In genomic region chr12:40898414-40899027, GRCm38 (mm10) we compare ENCODE assay signal across 13 mouse cellular contexts.
DNase-seq lines count a peak whose midpoint lies in the region; ATAC-seq and TF ChIP-seq lines count a peak whose summit lies in the region.
"Had no signal": no experiment of that assay in that cellular context is flagged by ENCODE, and none has a peak within 500 bp of the region (broad histone marks: within the 10 kb centered on the region; RNA-seq: fewer than 3 reads in every experiment).

No protein-coding gene starts in this region.

- no peaks in the 10 kb centered on the region for H3K9me3 ChIP-seq in hindbrain, embryonic 13.5 days
- no peaks in the 10 kb centered on the region for H3K9me3 ChIP-seq in hindbrain, embryonic 10.5 days
- H3K9me3 ChIP-seq in limb, embryonic 14.5 days (ENCODE audit: control insufficient read depth, low read length), result no peaks in the 10 kb centered on the region
- H3K9me3 ChIP-seq: embryonic facial prominence, embryonic 13.5 days; limb, embryonic 13.5 days had no signal

- no peak overlapping the region for H3K9ac ChIP-seq in hindbrain, embryonic 13.5 days
- no peak overlapping the region for H3K9ac ChIP-seq in limb, embryonic 14.5 days (ENCODE audit: low read depth, low read length, severe bottlenecking)
- H3K9ac ChIP-seq: embryonic facial prominence, embryonic 13.5 days; limb, embryonic 13.5 days had no signal

- no peak overlapping the region for H3K4me3 ChIP-seq in hindbrain, embryonic 13.5 days
- H3K4me3 ChIP-seq in hindbrain, embryonic 10.5 days, result no peak overlapping the region
- H3K4me3 ChIP-seq in limb, embryonic 14.5 days (replicated peaks; ENCODE audit: low read length), result no peak overlapping the region
- H3K4me3 ChIP-seq: embryonic facial prominence, embryonic 13.5 days; limb, embryonic 13.5 days; megakaryocyte, embryonic 14.5 days had no signal

- no peaks in the 10 kb centered on the region for H3K27me3 ChIP-seq in hindbrain, embryonic 13.5 days
- H3K27me3 ChIP-seq in hindbrain, embryonic 10.5 days (ENCODE audit: insufficient read depth, poor library complexity, severe bottlenecking), result no peaks in the 10 kb centered on the region
- H3K27me3 ChIP-seq in limb, embryonic 14.5 days (ENCODE audit: control insufficient read depth, insufficient read depth, low read length), result no peaks in the 10 kb centered on the region
- H3K27me3 ChIP-seq: embryonic facial prominence, embryonic 13.5 days; limb, embryonic 13.5 days; megakaryocyte, embryonic 14.5 days had no signal

- no peaks in the 10 kb centered on the region for H3K36me3 ChIP-seq in hindbrain, embryonic 13.5 days
- H3K36me3 ChIP-seq in hindbrain, embryonic 10.5 days, result no peaks in the 10 kb centered on the region
- no peaks in the 10 kb centered on the region for H3K36me3 ChIP-seq in limb, embryonic 14.5 days (ENCODE audit: control insufficient read depth, insufficient read depth, low read length)
- H3K36me3 ChIP-seq: embryonic facial prominence, embryonic 13.5 days; limb, embryonic 13.5 days had no signal

- no peaks in the 10 kb centered on the region for H3K4me1 ChIP-seq in hindbrain, embryonic 13.5 days (replicated peaks)
- H3K4me1 ChIP-seq in hindbrain, embryonic 10.5 days (replicated peaks), result 0 out of 2 replicates have a peak, but pooled peaks cover 3% of the 10 kb centered on the region
- no peaks in the 10 kb centered on the region for H3K4me1 ChIP-seq in limb, embryonic 14.5 days (ENCODE audit: control insufficient read depth, insufficient read depth, low read length)
- H3K4me1 ChIP-seq: embryonic facial prominence, embryonic 13.5 days; megakaryocyte, embryonic 14.5 days had no signal

- DNase-seq in hindbrain, embryonic 10.5 days (ENCODE audit: low spot score), result no peak
- peak; percentile 73 for DNase-seq in brain, adult 2 months (ENCODE audit: low read depth, low spot score)
- peak; percentile 59 for DNase-seq in embryo, embryonic 11 days
- peak; percentile 12 for DNase-seq in limb, embryonic 14.5 days (ENCODE audit: low spot score)
- DNase-seq in urinary bladder, postnatal 10 days (ENCODE audit: low spot score), result no peak
- DNase-seq in urinary bladder, adult 18-20 months (ENCODE audit: low spot score in 2 of 2), result no peak
- no peak for DNase-seq in adrenal gland, postnatal 25 days
- DNase-seq: adrenal gland, adult 8-10 months; gastrocnemius, postnatal 36 days had no signal

- H3K27ac ChIP-seq in hindbrain, embryonic 13.5 days, result no peak overlapping the region
- no peak overlapping the region for H3K27ac ChIP-seq in hindbrain, embryonic 10.5 days
- H3K27ac ChIP-seq in limb, embryonic 14.5 days (replicated peaks; ENCODE audit: low read depth, low read length), result no peak overlapping the region
- H3K27ac ChIP-seq: embryonic facial prominence, embryonic 13.5 days; limb, embryonic 13.5 days had no signal

- H3K4me2 ChIP-seq in hindbrain, embryonic 13.5 days, result no peak overlapping the region
- H3K4me2 ChIP-seq in limb, embryonic 14.5 days (replicated peaks; ENCODE audit: low read depth, low read length, severe bottlenecking), result no peak overlapping the region
- H3K4me2 ChIP-seq: embryonic facial prominence, embryonic 13.5 days; limb, embryonic 13.5 days had no signal

- 61% methylated on average over 8 of the region's 8 CpGs for WGBS in hindbrain, embryonic 13.5 days
- WGBS in hindbrain, embryonic 10.5 days, result 78% methylated on average over 8 of the region's 8 CpGs
- 52% methylated on average over 8 of the region's 8 CpGs for WGBS in limb, embryonic 14.5 days

- no peak for TF ChIP-seq POLR2A in limb, embryonic 14.5 days (IDR thresholded peaks at IDR 0.05; ENCODE audit: borderline replicate concordance, extremely low read depth, insufficient read depth, insufficient read length)

- peak; percentile 86 for ATAC-seq in hindbrain, embryonic 13.5 days (ENCODE audit: low FRiP score)
- ATAC-seq in limb, embryonic 14.5 days (ENCODE audit: low FRiP score, low read depth), result no peak

Comparison
In these comparisons a context has a peak if more than half of its experiments do, and no peak if none do; other contexts are left out.
1. DNase-seq: peak in brain, adult 2 months (single experiment), embryo, embryonic 11 days (single experiment) and limb, embryonic 14.5 days (single experiment); none in hindbrain, embryonic 10.5 days (single experiment), urinary bladder, postnatal 10 days (single experiment), urinary bladder, adult 18-20 months (0 of 2) and adrenal gland, postnatal 25 days (single experiment).